Mouse (Mus musculus) heart, adult 2 months (tissue): Measurements from ENCODE around the gene Ppp6r3. TPM values are rescaled to one million over a fixed set of nuclear protein-coding genes. Genes with fewer than 3 reads are reported as not detected.

ENCODE experiments used
- DNase-seq, 2 experiments: peaks; one replicate each; pipeline ENCODE4 v3.0.0; 2021
- H3K27ac ChIP-seq: fragments of 200-600 bp; 2 replicates; pipeline ENCODE4 v1.8.1; 2022
- H3K27me3 ChIP-seq: fragments of 200-500 bp; 2 replicates; pipeline ENCODE4 v1.6.1; 2012; ENCODE audit warnings: mild to moderate bottlenecking, low read length, inconsistent platforms, mixed read lengths; ENCODE audit not compliant: control insufficient read depth, insufficient read depth
- H3K36me3 ChIP-seq: fragments of 200-500 bp; 2 replicates; pipeline ENCODE4 v1.6.1; 2012; ENCODE audit warnings: low read length, inconsistent platforms; ENCODE audit not compliant: control insufficient read depth, insufficient read depth
- H3K4me1 ChIP-seq: fragments of 200-500 bp; 2 replicates; pipeline ENCODE4 v1.6.1; 2011; ENCODE audit warnings: low read length; ENCODE audit not compliant: control insufficient read depth, insufficient read depth
- H3K4me3 ChIP-seq: fragments of 200-600 bp; 2 replicates; pipeline ENCODE4 v1.8.1; 2022
- H3K79me2 ChIP-seq: fragments of 200-500 bp; replicated peaks from 2 replicates; pipeline ENCODE4 v1.6.1; 2012; ENCODE audit warnings: mild to moderate bottlenecking, inconsistent platforms, low read length, moderate library complexity, mixed read lengths; ENCODE audit not compliant: control insufficient read depth, insufficient read depth
- H3K9ac ChIP-seq: fragments of 200-500 bp; 2 replicates; pipeline ENCODE4 v1.6.1; 2012; ENCODE audit warnings: low read depth, mild to moderate bottlenecking, control low read depth, inconsistent platforms, low read length, mixed read lengths
- CTCF ChIP-seq: fragments of 200-600 bp; IDR thresholded peaks from 2 replicates; pipeline ENCODE4 v1.8.1; 2022; ENCODE audit warnings: antibody characterized with exemption, mild to moderate bottlenecking, moderate library complexity
- EP300 ChIP-seq: fragments of 200-500 bp; IDR thresholded peaks from 2 replicates; pipeline ENCODE4 v1.6.1; 2011; ENCODE audit warnings: low read depth, low read length, control low read depth; ENCODE audit not compliant: insufficient read depth
- POLR2A ChIP-seq: fragments of 200-500 bp; IDR thresholded peaks from 2 replicates; pipeline ENCODE4 v1.6.1; 2011; ENCODE audit warnings: mild to moderate bottlenecking, low read depth, low read length, control low read depth; ENCODE audit not compliant: insufficient read depth
- WGBS: fragments of 180-500 bp; shearing (Covaris S2); methylation state at CpG from one replicate; pipeline ENCODE4 v1.1.7; 2018; 5-methylcytosine and 5-hydroxymethylcytosine counted together
- intact Hi-C: fragments of 180-260 bp; cut with DNase I; formaldehyde crosslinking; loops from one replicate; pipeline ENCODE4 v1.15.1; 2025
- polyA plus RNA-seq: library from polyadenylated mRNA; depleted of rRNA; stranded (reverse); fragments of >200 nt; gene quantifications from 2 replicates; pipeline ENCODE4 v1.2.3, GENCODE M21; 2012
- total RNA-seq, 2 experiments: library from RNA; stranded (reverse); gene quantifications; 2 replicates each; pipeline ENCODE4 v1.2.3; 2021

Gene Ppp6r3
- total and polyA plus RNA-seq, 3 experiments: 45.8 to 79.3 (median 72.9) TPM

DNA sequence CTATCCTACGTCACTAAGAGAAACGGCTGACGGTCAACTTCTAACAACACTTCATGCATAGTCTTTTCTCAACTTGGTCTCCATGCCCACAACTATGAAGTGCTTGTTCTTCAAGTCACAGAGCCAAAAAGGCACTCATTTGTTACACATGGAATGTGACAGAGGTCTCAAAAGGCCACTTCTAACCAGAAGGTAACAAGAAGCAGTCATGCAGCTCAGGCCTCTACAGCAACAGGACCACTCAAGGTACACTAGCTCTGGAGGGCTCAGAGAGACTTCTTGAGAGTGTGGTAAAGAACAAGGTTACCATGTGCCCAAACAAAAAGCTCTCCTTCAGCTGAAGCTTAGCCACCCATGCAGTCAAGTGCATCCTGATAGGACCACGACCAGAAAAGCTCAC lies 46.9 kb downstream of the Ppp6r3 start:
- H3K4me3 ChIP-seq: no peak overlapping the region
- WGBS: 80% methylated on average over 4 of the region's 4 CpGs
- no peak overlapping the region for H3K9ac ChIP-seq
- no peaks in the 10 kb centered on the region for H3K27me3 ChIP-seq
- H3K27ac ChIP-seq: no peak overlapping the region
- H3K36me3 ChIP-seq: peaks cover 18% of the 10 kb centered on the region
- no peak for TF ChIP-seq POLR2A
- no peak for TF ChIP-seq CTCF
- TF ChIP-seq EP300: no peak
- H3K4me1 ChIP-seq: peaks cover 5% of the 10 kb centered on the region
- no peak for DNase-seq
- H3K79me2 ChIP-seq: peaks cover 10% of the 10 kb centered on the region
- intact Hi-C loops: loop anchor here (5.0 kb wide), 1 partner anchor 34 kb away; no protein-coding TSS in a partner anchor

DNA sequence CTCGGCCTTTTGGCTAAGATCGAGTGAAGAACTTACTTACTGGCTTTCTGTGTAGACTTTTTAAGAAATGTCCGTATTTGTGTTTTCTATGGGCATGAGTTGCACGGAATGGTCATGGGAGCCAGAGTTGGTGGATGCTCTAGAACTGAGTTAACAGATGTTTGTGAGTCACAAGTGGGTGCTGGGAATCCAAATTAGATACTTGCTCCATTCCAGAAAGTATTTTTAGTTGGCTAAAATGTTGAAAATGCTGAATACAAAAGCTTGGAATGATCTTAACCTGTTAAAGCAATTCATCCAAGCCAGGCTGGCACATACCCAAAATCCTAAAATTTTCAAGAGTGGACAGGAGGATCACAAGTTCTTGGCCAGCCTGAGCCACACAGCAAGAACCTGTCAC lies 48.0 kb downstream of the Ppp6r3 start:
- Histone ChIP-seq H3K4me3 (no peak overlapping the region), H3K79me2 (peaks cover 5% of the 10 kb centered on the region), H3K36me3 (peaks cover 23% of the 10 kb centered on the region), H3K27ac (no peak overlapping the region), H3K4me1 (peaks cover 4% of the 10 kb centered on the region), H3K9ac (no peak overlapping the region), H3K27me3 (no peaks in the 10 kb centered on the region)
- DNase-seq: no peak
- intact Hi-C loops: loop anchor here (5.0 kb wide), 1 partner anchor 35 kb away; no protein-coding TSS in a partner anchor
- no peak for TF ChIP-seq POLR2A
- no peak for TF ChIP-seq CTCF
- no peak for TF ChIP-seq EP300
- WGBS: 93% methylated on average over 4 of the region's 4 CpGs

DNA sequence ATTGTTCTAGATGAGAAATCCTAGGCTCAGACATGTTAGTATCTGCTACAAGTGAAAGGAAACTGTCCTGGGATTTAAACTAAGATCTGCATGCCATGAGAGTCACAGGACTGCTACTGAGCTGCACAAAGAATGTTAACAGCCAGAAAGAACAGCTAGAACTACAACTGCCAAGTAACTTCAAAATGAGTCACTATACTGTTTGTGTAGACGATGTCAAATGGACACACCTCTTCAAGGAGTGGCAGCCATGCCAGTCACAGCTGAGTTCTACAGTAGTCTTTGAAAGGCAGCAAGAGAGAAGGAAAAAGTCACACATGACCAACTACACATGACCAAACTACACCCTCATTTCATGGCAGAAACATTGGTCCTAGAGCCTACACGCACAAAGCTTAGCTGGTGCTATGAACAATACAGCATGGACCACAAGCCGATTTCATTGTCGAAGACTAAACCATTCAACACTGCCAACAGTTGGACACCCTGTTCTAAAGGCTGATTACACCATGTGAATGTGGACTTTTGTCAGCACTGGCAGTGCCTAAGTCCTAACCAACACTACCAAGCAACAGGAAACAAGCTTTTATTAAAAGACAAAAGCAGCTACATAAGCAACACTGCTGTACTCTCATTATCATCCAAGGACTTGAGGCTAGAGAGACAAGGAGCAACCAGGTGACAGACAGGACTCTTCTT lies 55.9 kb downstream of the Ppp6r3 start:
- Histone ChIP-seq H3K79me2 (peaks cover 7% of the 10 kb centered on the region), H3K4me3 (no peak overlapping the region), H3K9ac (no peak overlapping the region), H3K4me1 (peaks cover 4% of the 10 kb centered on the region), H3K27ac (no peak overlapping the region), H3K27me3 (no peaks in the 10 kb centered on the region), H3K36me3 (peaks cover 50% of the 10 kb centered on the region)
- no peak for DNase-seq
- no peak for TF ChIP-seq CTCF
- no peak for TF ChIP-seq POLR2A
- no peak for TF ChIP-seq EP300
- WGBS: 82% methylated on average over 4 of the region's 4 CpGs
- intact Hi-C loops: no loop called here

DNA sequence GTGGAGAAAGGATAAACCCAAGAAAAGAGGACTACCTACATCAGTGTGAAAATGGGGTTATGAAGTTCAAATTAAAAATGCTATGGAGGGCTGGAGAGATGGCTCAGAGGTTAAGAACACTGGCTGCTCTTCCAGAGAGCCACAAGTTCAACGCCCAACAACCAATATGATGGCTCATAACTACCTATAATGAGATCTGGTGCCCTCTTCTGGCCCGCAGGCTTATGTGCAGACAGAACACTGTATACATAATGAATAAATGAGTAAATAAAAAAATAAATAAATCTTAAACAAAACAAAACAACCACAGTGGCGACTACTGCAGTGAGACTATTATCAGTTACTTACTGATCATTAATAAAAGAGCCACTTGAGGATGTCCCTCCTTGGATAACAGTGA lies 78.3 kb downstream of the Ppp6r3 start:
- no peak for DNase-seq
- H3K27ac ChIP-seq: no peak overlapping the region
- TF ChIP-seq POLR2A: no peak
- no peak for TF ChIP-seq EP300
- TF ChIP-seq CTCF: peak; percentile 46
- peaks cover 9% of the 10 kb centered on the region for H3K36me3 ChIP-seq
- intact Hi-C loops: no loop called here
- H3K27me3 ChIP-seq: no peaks in the 10 kb centered on the region
- H3K79me2 ChIP-seq: no peaks in the 10 kb centered on the region; the same call in 1 of the 2 replicates
- 96% methylated on average over 3 of the region's 3 CpGs for WGBS
- no peak overlapping the region for H3K4me3 ChIP-seq
- H3K9ac ChIP-seq: no peak overlapping the region
- no peaks in the 10 kb centered on the region for H3K4me1 ChIP-seq

DNA sequence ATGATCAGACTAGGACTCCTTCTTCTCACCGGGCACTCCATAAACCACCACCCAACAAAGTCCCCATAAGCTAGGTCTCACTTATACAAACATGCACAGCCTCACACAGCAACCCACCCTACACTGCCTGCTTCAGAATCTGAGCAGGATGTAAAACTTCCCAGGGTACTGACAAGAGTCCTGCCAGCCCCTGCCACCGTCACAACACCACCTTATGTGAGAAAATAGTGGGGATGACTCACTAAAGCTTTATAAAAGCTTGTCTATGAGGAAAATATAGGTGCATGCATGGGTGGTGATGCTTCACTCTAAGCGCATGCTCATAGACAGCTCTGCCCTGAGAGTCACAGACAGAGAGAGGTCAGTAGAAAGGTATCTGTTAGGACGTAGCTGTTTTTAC lies 85.7 kb downstream of the Ppp6r3 start:
- intact Hi-C loops: no loop called here
- no peak for DNase-seq
- no peak for TF ChIP-seq CTCF
- no peak for TF ChIP-seq EP300
- TF ChIP-seq POLR2A: no peak
- Histone ChIP-seq H3K4me1 (no peaks in the 10 kb centered on the region), H3K36me3 (peaks cover 7% of the 10 kb centered on the region), H3K27me3 (no peaks in the 10 kb centered on the region), H3K4me3 (no peak overlapping the region), H3K9ac (no peak overlapping the region), H3K27ac (no peak overlapping the region), H3K79me2 (0 out of 2 replicates have a peak, but pooled peaks cover 1% of the 10 kb centered on the region)
- WGBS: 96% methylated on average over 4 of the region's 4 CpGs

DNA sequence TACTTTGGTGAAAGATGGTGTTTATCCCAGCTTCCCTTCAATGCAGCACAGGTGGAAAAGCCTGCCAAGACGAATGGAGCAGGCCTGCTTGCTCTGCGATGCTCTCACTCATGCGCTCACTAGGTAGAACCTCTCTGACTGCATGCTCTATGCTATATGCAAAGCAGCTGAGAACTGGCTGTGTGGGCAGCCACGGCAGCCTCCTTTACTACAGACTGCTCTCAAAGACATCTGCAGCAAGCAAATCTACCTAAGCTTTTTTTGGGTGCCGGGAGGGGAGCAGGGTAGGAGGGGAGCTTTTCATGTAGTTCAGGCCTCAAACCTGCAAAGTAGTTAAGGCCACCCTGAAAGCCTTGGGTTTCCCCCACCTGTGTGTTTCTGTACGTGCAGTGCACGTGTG lies 92.7 kb downstream of the Ppp6r3 start:
- WGBS: 93% methylated on average over 7 of the region's 7 CpGs
- Histone ChIP-seq H3K27ac (no peak overlapping the region), H3K4me3 (no peak overlapping the region), H3K9ac (no peak overlapping the region), H3K79me2 (peaks cover 2% of the 10 kb centered on the region; the same call in 1 of the 2 replicates), H3K36me3 (peaks cover 11% of the 10 kb centered on the region), H3K27me3 (no peaks in the 10 kb centered on the region), H3K4me1 (no peaks in the 10 kb centered on the region)
- intact Hi-C loops: no loop called here
- TF ChIP-seq EP300: no peak
- TF ChIP-seq POLR2A: no peak
- no peak for TF ChIP-seq CTCF
- no peak for DNase-seq
